Mouse (Mus musculus) kidney, postnatal 0 days (tissue): ENCODE results near the gene Plcl1. TPM values are rescaled to one million over a fixed set of nuclear protein-coding genes. Genes with fewer than 3 reads are reported as not detected.
"Not testable (repeated sequence)": the region's sequence is repeated elsewhere in the genome, so short reads cannot be mapped to it uniquely, and the experiment has no call there.

ENCODE experiments used
- ATAC-seq: fragments of 200-750 bp; cut with Nextera tagmentation; replicated peaks from 2 replicates; pipeline ENCODE4 v1.8.0; 2017; ENCODE audit warnings: low read depth, moderate number of reproducible peaks, moderate TSS enrichment, moderate library complexity; ENCODE audit not compliant: low FRiP score
- DNase-seq: peaks from one replicate; pipeline ENCODE4 v3.0.0-alpha.2; 2016; ENCODE audit warnings: low spot score
- H3K27ac ChIP-seq: fragments of 300-500 bp; sonication (generic); 2 replicates; pipeline ENCODE4 v1.5.1; 2014; ENCODE audit warnings: mild to moderate bottlenecking
- H3K27me3 ChIP-seq: fragments of 300-500 bp; sonication (generic); 2 replicates; pipeline ENCODE4 v1.6.1; 2014; ENCODE audit warnings: low read length, mixed read lengths; ENCODE audit not compliant: insufficient read depth
- H3K36me3 ChIP-seq: fragments of 300-500 bp; sonication (generic); 2 replicates; pipeline ENCODE4 v1.6.1; 2014; ENCODE audit warnings: low read length, mixed read lengths; ENCODE audit not compliant: insufficient read depth
- H3K4me1 ChIP-seq: fragments of 300-500 bp; sonication (generic); replicated peaks from 2 replicates; pipeline ENCODE4 v1.6.1; 2014; ENCODE audit warnings: antibody characterized with exemption, low read length, mixed read lengths; ENCODE audit not compliant: insufficient read depth
- H3K4me2 ChIP-seq: fragments of 300-500 bp; sonication (generic); 2 replicates; pipeline ENCODE4 v1.6.1; 2014; ENCODE audit warnings: mild to moderate bottlenecking, low read length, moderate library complexity, mixed read lengths
- H3K4me3 ChIP-seq: fragments of 300-500 bp; sonication (generic); replicated peaks from 2 replicates; pipeline ENCODE4 v1.5.1; 2014; ENCODE audit warnings: low read depth, low read length
- H3K9ac ChIP-seq: fragments of 300-500 bp; sonication (generic); 2 replicates; pipeline ENCODE4 v1.6.1; 2014; ENCODE audit warnings: low read depth, low read length
- H3K9me3 ChIP-seq: fragments of 300-500 bp; sonication (generic); replicated peaks from 2 replicates; pipeline ENCODE4 v1.6.1; 2016; ENCODE audit warnings: low read length, inconsistent platforms, mixed read lengths
- CTCF ChIP-seq: IDR thresholded peaks from 2 replicates; pipeline ENCODE4 v1.5.1; 2016; ENCODE audit warnings: antibody characterized with exemption, low read depth, mild to moderate bottlenecking, moderate library complexity
- whole genome bisulfite sequencing: fragments of 180-500 bp; shearing (Covaris S2); extraction: QIAGEN DNeasy Blood & Tissue Kit; methylation state at CpG from one replicate; pipeline ENCODE4 v1.1.7; 2014; 5-methylcytosine and 5-hydroxymethylcytosine counted together
- polyA plus RNA-seq: library from polyadenylated mRNA; unstranded; fragments of >200 nt; fragmentation: Nextera tagmentation; extraction: Ambion mirVana; gene quantifications from 2 replicates; pipeline ENCODE4 v1.2.1, GENCODE M21; 2015

Plcl1 gene
- polyA plus RNA-seq, 1 experiment from 2014 or later, result 4.2 TPM

DNA sequence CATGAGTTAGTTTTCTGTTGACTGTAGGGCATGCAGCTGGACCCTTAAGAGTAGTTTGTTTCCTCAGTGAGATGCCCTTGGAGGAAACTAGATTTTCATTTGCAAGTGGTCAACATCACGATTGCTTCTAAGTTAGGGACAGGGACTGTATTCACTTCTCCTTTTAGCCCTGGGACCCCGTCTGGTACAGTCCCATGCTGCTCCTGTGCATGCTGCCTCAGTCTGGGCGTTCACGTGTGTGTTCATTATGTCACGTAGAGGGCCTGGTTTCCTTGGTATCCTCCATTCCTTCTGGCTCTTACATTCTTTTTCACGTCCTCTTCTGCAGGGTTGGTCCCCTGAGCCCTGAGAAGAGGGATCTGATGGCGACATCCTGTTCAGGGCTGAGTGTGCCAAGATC lies 69.3 kb downstream of the Plcl1 start:
- Histone ChIP-seq H3K9me3 (no peaks in the 10 kb centered on the region), H3K4me3 (no peak overlapping the region), H3K9ac (no peak overlapping the region), H3K4me1 (no peaks in the 10 kb centered on the region), H3K27ac (no peak overlapping the region), H3K27me3 (no peaks in the 10 kb centered on the region), H3K36me3 (no peaks in the 10 kb centered on the region), H3K4me2 (no peak overlapping the region)
- TF ChIP-seq CTCF, result no peak
- WGBS, result 88% methylated on average over 7 of the region's 7 CpGs
- ATAC-seq (no peak), DNase-seq (no peak)

GRCm38 (mm10) chr1:55487371-55487770 lies 81.7 kb downstream of the Plcl1 start:
- H3K4me3 ChIP-seq, H3K9ac ChIP-seq, H3K36me3 ChIP-seq, H3K27me3 ChIP-seq, H3K9me3 ChIP-seq, H3K4me2 ChIP-seq, DNase-seq, H3K4me1 ChIP-seq, ATAC-seq, H3K27ac ChIP-seq: not testable (repeated sequence)
- 84% methylated on average over 10 of the region's 10 CpGs for WGBS

DNA sequence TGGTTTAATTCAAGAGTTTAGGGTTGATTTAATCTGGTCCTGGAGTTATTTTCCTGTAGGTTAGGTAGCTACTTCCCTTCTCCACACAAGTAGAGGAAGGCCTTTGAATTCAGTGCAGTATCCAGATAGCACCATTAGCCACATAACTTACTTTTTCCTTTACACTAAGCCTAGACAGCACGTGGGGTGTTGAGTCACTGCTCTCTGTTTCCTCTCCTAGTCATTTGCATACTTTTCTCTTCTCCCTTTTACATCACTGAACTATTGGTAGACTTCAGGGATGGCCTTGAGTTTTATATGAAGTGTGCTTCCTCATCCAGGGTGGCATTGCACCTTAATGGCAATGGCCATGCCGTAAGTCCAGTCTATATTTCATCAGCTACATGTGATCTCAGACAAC lies 82.5 kb downstream of the Plcl1 start:
- no peak for DNase-seq
- Histone ChIP-seq H3K27ac (no peak overlapping the region), H3K27me3 (no peaks in the 10 kb centered on the region), H3K9me3 (no peaks in the 10 kb centered on the region), H3K9ac (no peak overlapping the region), H3K4me1 (no peaks in the 10 kb centered on the region), H3K4me2 (no peak overlapping the region), H3K4me3 (no peak overlapping the region), H3K36me3 (no peaks in the 10 kb centered on the region)
- no peak for TF ChIP-seq CTCF
- WGBS, result 80% methylated on average over 2 of the region's 2 CpGs
- ATAC-seq, result no peak

DNA sequence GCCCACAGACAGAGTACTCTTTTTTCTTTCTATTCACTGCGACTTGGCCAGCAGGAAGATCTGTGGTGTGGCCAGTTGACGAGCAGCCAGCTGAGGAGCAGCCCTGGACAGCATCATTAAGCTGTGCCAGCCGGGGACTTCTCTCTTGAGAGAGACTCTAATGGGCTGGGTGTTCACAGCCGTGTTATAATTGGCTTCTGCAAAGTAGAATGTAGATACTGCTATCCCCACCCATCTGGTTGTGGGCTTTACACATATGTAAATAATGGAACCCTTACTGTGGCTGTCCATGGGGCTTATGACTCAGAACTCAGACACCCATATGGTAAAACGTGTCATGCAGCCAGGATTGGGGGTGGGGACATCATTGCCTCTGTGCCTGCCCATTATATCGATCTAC lies 83.6 kb downstream of the Plcl1 start:
- H3K36me3 ChIP-seq, result no peaks in the 10 kb centered on the region
- no peaks in the 10 kb centered on the region for H3K9me3 ChIP-seq
- H3K4me1 ChIP-seq, result no peaks in the 10 kb centered on the region
- H3K27me3 ChIP-seq, result no peaks in the 10 kb centered on the region
- no peak for TF ChIP-seq CTCF
- DNase-seq (no peak), ATAC-seq (no peak)
- H3K9ac ChIP-seq, result no peak overlapping the region
- no peak overlapping the region for H3K4me3 ChIP-seq
- WGBS, result 71% methylated on average over 6 of the region's 6 CpGs
- no peak overlapping the region for H3K27ac ChIP-seq
- H3K4me2 ChIP-seq, result no peak overlapping the region

DNA sequence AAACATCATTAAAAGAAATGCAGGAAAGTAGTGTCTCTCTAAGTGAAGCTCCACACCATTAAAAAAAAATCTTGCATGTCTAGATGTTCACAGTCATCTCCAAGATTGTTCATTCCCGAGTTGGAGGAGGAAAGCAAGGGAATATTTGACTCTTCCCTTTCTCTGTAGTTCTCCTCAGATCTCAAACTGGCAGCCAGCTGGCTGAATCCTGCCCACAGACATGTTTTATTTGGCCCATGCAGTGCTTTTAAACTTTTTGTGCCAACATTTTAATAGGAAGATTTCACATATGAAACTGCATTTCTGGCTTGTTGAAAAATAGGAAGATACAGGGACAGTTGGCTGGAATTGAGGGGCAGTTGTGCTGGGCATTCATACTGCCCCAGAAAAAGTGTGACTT lies 94.2 kb downstream of the Plcl1 start:
- TF ChIP-seq CTCF, result no peak
- ATAC-seq, result no peak
- DNase-seq, result no peak
- 0 out of 2 replicates have a peak, but pooled peaks cover 3% of the 10 kb centered on the region for H3K36me3 ChIP-seq
- WGBS, result 56% methylated on average over 1 of the region's 1 CpGs
- H3K4me3 ChIP-seq, result no peak overlapping the region
- H3K27me3 ChIP-seq, result no peaks in the 10 kb centered on the region
- no peaks in the 10 kb centered on the region for H3K9me3 ChIP-seq
- H3K4me2 ChIP-seq, result no peak overlapping the region
- no peak overlapping the region for H3K9ac ChIP-seq
- no peak overlapping the region for H3K27ac ChIP-seq
- H3K4me1 ChIP-seq, result no peaks in the 10 kb centered on the region

DNA sequence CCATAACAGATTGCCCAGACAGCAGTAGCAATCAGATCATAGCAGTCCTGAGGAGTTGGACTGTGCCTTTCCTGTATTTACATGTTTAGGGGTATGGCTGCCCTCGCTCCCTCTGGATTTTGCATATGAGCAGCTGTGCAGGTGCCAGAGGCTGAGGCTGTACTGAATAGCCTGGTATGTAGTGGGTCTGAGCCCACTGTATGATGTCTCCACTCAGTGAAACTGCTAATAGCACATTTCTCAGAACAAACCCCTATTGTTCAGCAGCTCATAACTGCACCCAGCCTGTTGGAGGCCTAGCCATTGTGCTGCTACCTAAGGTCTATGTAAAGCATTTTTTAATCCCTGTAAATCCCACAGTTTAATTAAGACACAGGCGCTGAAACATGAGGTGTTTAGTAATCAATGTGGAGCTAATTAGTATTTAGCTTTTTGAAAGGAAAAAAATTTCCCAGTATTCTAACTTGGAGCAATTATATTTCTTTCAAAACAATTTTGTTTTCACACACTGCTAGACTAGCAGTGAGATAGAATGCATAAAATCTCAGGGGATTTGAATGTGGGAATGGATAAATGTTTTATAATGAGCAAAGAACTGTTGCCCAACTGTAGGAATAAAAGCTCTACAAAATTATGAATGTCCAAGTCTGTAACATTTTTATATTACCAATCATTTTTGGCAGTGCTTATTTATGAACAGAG lies 95.4 kb downstream of the Plcl1 start:
- Histone ChIP-seq H3K4me2 (no peak overlapping the region), H3K9me3 (no peaks in the 10 kb centered on the region), H3K36me3 (0 out of 2 replicates have a peak, but pooled peaks cover 3% of the 10 kb centered on the region), H3K9ac (no peak overlapping the region), H3K4me3 (no peak overlapping the region), H3K27me3 (no peaks in the 10 kb centered on the region), H3K4me1 (no peaks in the 10 kb centered on the region), H3K27ac (no peak overlapping the region)
- no peak; the same call in 1 of the 2 replicates for ATAC-seq
- TF ChIP-seq CTCF, result no peak
- 65% methylated on average over 2 of the region's 2 CpGs for WGBS
- no peak for DNase-seq

DNA sequence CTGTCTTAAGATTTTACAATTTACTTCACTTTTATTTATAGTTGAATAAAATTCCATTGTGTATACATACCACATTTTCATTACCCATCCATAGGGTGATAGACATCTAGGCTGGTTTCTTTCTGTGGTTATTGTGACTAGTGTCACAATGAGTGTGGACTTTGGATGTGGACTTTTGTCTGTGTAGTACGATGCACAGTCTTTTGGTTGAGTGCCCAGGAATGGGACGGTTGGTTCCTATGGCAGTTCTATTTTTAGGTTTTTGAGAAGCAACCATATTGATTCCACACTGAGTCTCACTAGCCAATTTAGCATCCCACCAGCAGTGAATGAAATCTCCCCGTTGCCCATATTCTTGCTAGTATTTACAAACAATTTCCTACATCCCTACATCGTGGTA lies 100.1 kb downstream of the Plcl1 start:
- Histone ChIP-seq H3K9ac (no peak overlapping the region), H3K4me1 (no peaks in the 10 kb centered on the region), H3K27ac (no peak overlapping the region), H3K36me3 (no peaks in the 10 kb centered on the region), H3K4me2 (no peak overlapping the region), H3K9me3 (no peaks in the 10 kb centered on the region), H3K4me3 (no peak overlapping the region), H3K27me3 (no peaks in the 10 kb centered on the region)
- WGBS, result 75% methylated on average over 4 of the region's 4 CpGs
- no peak for ATAC-seq
- no peak for DNase-seq
- TF ChIP-seq CTCF, result no peak
